ENCODE assay signal across 18 mouse cellular contexts in genomic region chr2:168357815-168358214, GRCm38 (mm10).
DNase-seq lines count a peak whose midpoint lies in the region; ATAC-seq and TF ChIP-seq lines count a peak whose summit lies in the region.
"Had no signal": no experiment of that assay in that cellular context is flagged by ENCODE, and none has a peak within 500 bp of the region (broad histone marks: within the 10 kb centered on the region; RNA-seq: fewer than 3 reads in every experiment).

No protein-coding gene starts in this region.

- no peaks in the 10 kb centered on the region for H3K9me3 ChIP-seq in midbrain, postnatal 0 days (ENCODE audit: low read length)
- H3K9me3 ChIP-seq in midbrain, embryonic 10.5 days (replicated peaks), result no peaks in the 10 kb centered on the region
- no peaks in the 10 kb centered on the region for H3K9me3 ChIP-seq in ES-Bruce4 (replicated peaks; ENCODE audit: control insufficient read depth, insufficient read depth, low read length, poor library complexity, severe bottlenecking)
- H3K9me3 ChIP-seq in forebrain, embryonic 10.5 days, result no peaks in the 10 kb centered on the region
- H3K9me3 ChIP-seq: embryonic facial prominence, embryonic 10.5 days; forebrain, embryonic 15.5 days; heart, embryonic 12.5 days; liver, embryonic 13.5 days had no signal

- DNase-seq in layer of hippocampus, adult 2 months (ENCODE audit: low spot score in 2 of 2), result no peak
- no peak for DNase-seq in layer of hippocampus, postnatal 14 days (ENCODE audit: low spot score in 2 of 2)
- no peak for DNase-seq in midbrain, postnatal 0 days (ENCODE audit: low spot score)
- no peak for DNase-seq in midbrain, embryonic 10.5 days (ENCODE audit: low spot score)
- peak; percentile 3 for DNase-seq in induced T-regulatory cell, adult 2 months (ENCODE audit: low read depth)
- no peak for DNase-seq in lung, adult 18-20 months
- DNase-seq in forebrain, embryonic 10.5 days (ENCODE audit: extremely low spot score, low spot score), result no peak
- DNase-seq: cerebellum, postnatal 25 days; kidney, adult 2 months; kidney, postnatal 25 days; liver, embryonic 13.5 days; lung, postnatal 36 days had no signal

- 83% methylated on average over 6 of the region's 6 CpGs for WGBS in midbrain, postnatal 0 days
- WGBS in midbrain, embryonic 10.5 days, result 86% methylated on average over 6 of the region's 6 CpGs
- 81% methylated on average over 6 of the region's 6 CpGs for WGBS in forebrain, embryonic 10.5 days

- ATAC-seq in midbrain, postnatal 0 days (ENCODE audit: low FRiP score), result no peak
- ATAC-seq: CD4-positive, CD25-positive, alpha-beta regulatory T cell, adult 4 months; forebrain, embryonic 15.5 days had no signal

- H3K27me3 ChIP-seq in midbrain, postnatal 0 days (ENCODE audit: insufficient read depth, low read length), result no peaks in the 10 kb centered on the region
- H3K27me3 ChIP-seq in midbrain, embryonic 10.5 days (ENCODE audit: low read depth, poor library complexity, severe bottlenecking), result no peaks in the 10 kb centered on the region
- no peaks in the 10 kb centered on the region for H3K27me3 ChIP-seq in ES-Bruce4 (ENCODE audit: control insufficient read depth, insufficient read depth, low read length, poor library complexity, severe bottlenecking)
- peaks cover 8% of the 10 kb centered on the region; the same call in 1 of the 2 replicates for H3K27me3 ChIP-seq in forebrain, embryonic 10.5 days (ENCODE audit: poor library complexity, severe bottlenecking)
- H3K27me3 ChIP-seq: forebrain, embryonic 15.5 days; liver, embryonic 13.5 days had no signal

- H3K4me3 ChIP-seq in layer of hippocampus, adult 2 months, result no peak overlapping the region
- no peak overlapping the region for H3K4me3 ChIP-seq in midbrain, postnatal 0 days (ENCODE audit: low read depth, low read length)
- H3K4me3 ChIP-seq in midbrain, embryonic 10.5 days, result no peak overlapping the region
- no peak overlapping the region for H3K4me3 ChIP-seq in ES-Bruce4 (ENCODE audit: low read depth, low read length)
- no peak overlapping the region for H3K4me3 ChIP-seq in forebrain, embryonic 10.5 days
- H3K4me3 ChIP-seq: embryonic facial prominence, embryonic 10.5 days; forebrain, embryonic 15.5 days; heart, embryonic 12.5 days; liver, embryonic 13.5 days had no signal

- no peak overlapping the region for H3K9ac ChIP-seq in midbrain, postnatal 0 days (replicated peaks; ENCODE audit: low read length, poor library complexity, severe bottlenecking)
- H3K9ac ChIP-seq in ES-Bruce4 (ENCODE audit: low read depth, poor library complexity, severe bottlenecking), result no peak overlapping the region
- H3K9ac ChIP-seq: forebrain, embryonic 15.5 days; heart, embryonic 12.5 days; hindbrain, embryonic 14.5 days; liver, embryonic 13.5 days had no signal

- TF ChIP-seq POLR2A in ES-Bruce4 (IDR thresholded peaks at IDR 0.05; ENCODE audit: insufficient read depth, low read length), result no peak

- no peak overlapping the region for H3K27ac ChIP-seq in layer of hippocampus, adult 2 months
- no peak overlapping the region for H3K27ac ChIP-seq in midbrain, postnatal 0 days (ENCODE audit: low read depth, low read length)
- H3K27ac ChIP-seq in midbrain, embryonic 10.5 days (replicated peaks), result no peak overlapping the region
- no peak overlapping the region for H3K27ac ChIP-seq in ES-Bruce4 (ENCODE audit: insufficient read depth, low read length)
- no peak overlapping the region for H3K27ac ChIP-seq in forebrain, embryonic 10.5 days
- H3K27ac ChIP-seq: embryonic facial prominence, embryonic 10.5 days; forebrain, embryonic 15.5 days; hindbrain, embryonic 14.5 days; liver, embryonic 13.5 days had no signal

- peak; percentile 53 for TF ChIP-seq CTCF in layer of hippocampus, adult 2 months (conservative IDR thresholded peaks at IDR 0.05)
- peak; percentile 49 for TF ChIP-seq CTCF in midbrain, postnatal 0 days (IDR thresholded peaks at IDR 0.05)
- peak; percentile 49 for TF ChIP-seq CTCF in ES-Bruce4 (IDR thresholded peaks at IDR 0.05; ENCODE audit: low read depth, low read length)

- no peak overlapping the region for H3K4me2 ChIP-seq in midbrain, postnatal 0 days (ENCODE audit: low read depth, low read length, poor library complexity, severe bottlenecking)
- H3K4me2 ChIP-seq: forebrain, embryonic 15.5 days; heart, embryonic 12.5 days; hindbrain, embryonic 14.5 days; liver, embryonic 13.5 days had no signal

- TF ChIP-seq EP300 in ES-Bruce4 (IDR thresholded peaks at IDR 0.05; ENCODE audit: insufficient read depth, low read depth, low read length), result no peak

- H3K4me1 ChIP-seq in midbrain, postnatal 0 days (ENCODE audit: insufficient read depth, low read length), result peaks cover 8% of the 10 kb centered on the region; the same call in 1 of the 2 replicates
- peaks cover 13% of the 10 kb centered on the region for H3K4me1 ChIP-seq in midbrain, embryonic 10.5 days
- H3K4me1 ChIP-seq in ES-Bruce4 (ENCODE audit: control insufficient read depth, insufficient read depth, low read length), result no peaks in the 10 kb centered on the region
- H3K4me1 ChIP-seq in forebrain, embryonic 10.5 days, result peaks cover 3% of the 10 kb centered on the region; the same call in 1 of the 2 replicates
- H3K4me1 ChIP-seq: embryonic facial prominence, embryonic 10.5 days; heart, embryonic 12.5 days; liver, embryonic 13.5 days had no signal

- no peaks in the 10 kb centered on the region for H3K36me3 ChIP-seq in midbrain, postnatal 0 days (ENCODE audit: insufficient read depth, low read length)
- H3K36me3 ChIP-seq in midbrain, embryonic 10.5 days, result no peaks in the 10 kb centered on the region
- no peaks in the 10 kb centered on the region for H3K36me3 ChIP-seq in ES-Bruce4 (ENCODE audit: control insufficient read depth, insufficient read depth, low read length, poor library complexity, severe bottlenecking)
- no peaks in the 10 kb centered on the region for H3K36me3 ChIP-seq in forebrain, embryonic 10.5 days (replicated peaks)
- H3K36me3 ChIP-seq: embryonic facial prominence, embryonic 10.5 days; forebrain, embryonic 15.5 days; heart, embryonic 12.5 days; liver, embryonic 13.5 days had no signal
